Mouse (Mus musculus) CD8-positive naive resting alpha-beta T cell, adult 2 months (primary cell): Measurements from ENCODE around the gene Atad1.
"Not testable (repeated sequence)": the region's sequence is repeated elsewhere in the genome, so short reads cannot be mapped to it uniquely, and the experiment has no call there.

Experiments
- DNase-seq, 2 experiments: peaks; one replicate each; pipeline ENCODE4 v3.0.0; 2022; ENCODE audit warnings: low read depth in 2 of 2, low spot score in 2 of 2

Gene Atad1

GRCm38 (mm10) chr19:32683081-32683480 is 56.5 kb downstream of the Atad1 start:
- no peak for DNase-seq

- no peak for DNase-seq
Observed at GRCm38 (mm10) chr19:32680894-32681293, 58.7 kb downstream of the Atad1 start.

GRCm38 (mm10) chr19:32675766-32676165 is 63.8 kb downstream of the Atad1 start:
- DNase-seq = no peak

- not testable (repeated sequence) for DNase-seq
Observed at GRCm38 (mm10) chr19:32667830-32668229, 71.8 kb downstream of the Atad1 start.

GRCm38 (mm10) chr19:32665243-32665642 is 74.3 kb downstream of the Atad1 start:
- no peak for DNase-seq

- no peak for DNase-seq
Observed at GRCm38 (mm10) chr19:32662936-32663335, 76.7 kb downstream of the Atad1 start.

GRCm38 (mm10) chr19:32659346-32659745 is 80.2 kb downstream of the Atad1 start:
- DNase-seq = no peak

GRCm38 (mm10) chr19:32653630-32654362 is 85.8 kb downstream of the Atad1 start:
- no peak for DNase-seq

- DNase-seq = no peak
Observed at GRCm38 (mm10) chr19:32653122-32653521, 86.5 kb downstream of the Atad1 start.

GRCm38 (mm10) chr19:32651046-32651445 is 88.5 kb downstream of the Atad1 start:
- no peak for DNase-seq

- DNase-seq = no peak
Observed at GRCm38 (mm10) chr19:32648019-32648571, 91.5 kb downstream of the Atad1 start.

GRCm38 (mm10) chr19:32646382-32646781 is 93.2 kb downstream of the Atad1 start:
- DNase-seq = no peak

GRCm38 (mm10) chr19:32645939-32646338 is 93.6 kb downstream of the Atad1 start:
- no peak for DNase-seq

- DNase-seq = no peak
Observed at GRCm38 (mm10) chr19:32643642-32644041, 95.9 kb downstream of the Atad1 start.

GRCm38 (mm10) chr19:32641995-32642394 is 97.6 kb downstream of the Atad1 start:
- no peak for DNase-seq

- DNase-seq = no peak
Observed at GRCm38 (mm10) chr19:32641535-32641934, 98.1 kb downstream of the Atad1 start.

- no peak for DNase-seq
Observed at GRCm38 (mm10) chr19:32638276-32638903, 101.2 kb downstream of the Atad1 start.

- no peak for DNase-seq
Observed at GRCm38 (mm10) chr19:32637357-32638275, 102.0 kb downstream of the Atad1 start.

- no peak for DNase-seq
Observed at GRCm38 (mm10) chr19:32634916-32635315, 104.7 kb downstream of the Atad1 start.

GRCm38 (mm10) chr19:32628572-32629132 is 110.9 kb downstream of the Atad1 start:
- no peak for DNase-seq

- no peak for DNase-seq
Observed at GRCm38 (mm10) chr19:32627631-32628030, 112.0 kb downstream of the Atad1 start.
